Mouse (Mus musculus): Measurements from ENCODE around the gene Lasp1. TPM values are rescaled to one million over a fixed set of nuclear protein-coding genes. Genes with fewer than 3 reads are reported as not detected.

Lasp1 gene
- total and polyA plus RNA-seq, 3 experiments = 12.5 to 45.4 (median 18.6) TPM

- no peaks in the 10 kb centered on the region for H3K27me3 ChIP-seq (replicated peaks)
- peaks cover 16% of the 10 kb centered on the region for H3K79me2 ChIP-seq (replicated peaks; ENCODE audit: control insufficient read depth, extremely low read depth, insufficient read depth, poor library complexity, severe bottlenecking)
- H3K9me3 ChIP-seq (replicated peaks; ENCODE audit: low read length) = no peaks in the 10 kb centered on the region
- peak; percentile 77 for DNase-seq (ENCODE audit: extremely low read depth)
- H3K4me2 ChIP-seq (ENCODE audit: insufficient read depth, low read depth, poor library complexity, severe bottlenecking) = no peak overlapping the region
- in situ Hi-C loops (cut with MboI; ENCODE audit: low pct_ligation_motif_present, low pct_unique_long_range_greater_than_20kb, low sequenced_read_pairs) (no loop called here), dilution Hi-C loops (cut with MboI; ENCODE audit: extremely low pct_ligation_motif_present, extremely low pct_unique_long_range_greater_than_20kb, low sequenced_read_pairs) (no loop called here)
- H3K4me1 ChIP-seq (ENCODE audit: control insufficient read depth in 1 of 2, insufficient read depth in 2 of 2) = peaks cover 9 to 11% of the 10 kb centered on the region in 2 experiments
- peaks cover 0 to 13% of the 10 kb centered on the region in 2 experiments for H3K36me3 ChIP-seq (replicated peaks in 1 of 2; ENCODE audit: control insufficient read depth in 1 of 2, insufficient read depth in 1 of 2, low read length in 1 of 2)
- no peak overlapping the region for H3K27ac ChIP-seq (ENCODE audit: insufficient read depth, low read depth)
- no peak overlapping the region for H3K9ac ChIP-seq (ENCODE audit: insufficient read depth, low read depth)
- TF ChIP-seq TBP (conservative IDR thresholded peaks at IDR 0.05; ENCODE audit: low read depth, low read length) (peak; percentile 100), E2F4 (IDR thresholded peaks at IDR 0.05; ENCODE audit: insufficient replicate concordance, low read depth, low read length) (0 out of 2 replicates have a peak, but pooled peaks have one; percentile 42), ZC3H11A (IDR thresholded peaks at IDR 0.05; ENCODE audit: low read depth, low read length) (no peak), ELF1 (IDR thresholded peaks at IDR 0.05; ENCODE audit: low read depth, low read length) (peak; percentile 98), CHD1 (IDR thresholded peaks at IDR 0.05; ENCODE audit: low read depth, low read length) (no peak), NRF1 (IDR thresholded peaks at IDR 0.05; ENCODE audit: low read depth, low read length) (peak; percentile 65), USF1 (IDR thresholded peaks at IDR 0.05; ENCODE audit: low read depth, low read length) (no peak), IRF4 (IDR thresholded peaks at IDR 0.05; ENCODE audit: low read depth, low read length) (no peak), SIN3A (IDR thresholded peaks at IDR 0.05; ENCODE audit: low read length) (no peak), UBTF (IDR thresholded peaks at IDR 0.05; ENCODE audit: low read depth, low read length) (no peak), TCF12 (IDR thresholded peaks at IDR 0.05; ENCODE audit: low read depth, low read length) (no peak), POLR2A (IDR thresholded peaks at IDR 0.05; ENCODE audit: low read depth, low read length) (peak; percentile 41; the same call in 1 of the 2 replicates), CHD2 (IDR thresholded peaks at IDR 0.05; ENCODE audit: low read length) (no peak), KAT2A (IDR thresholded peaks at IDR 0.05; ENCODE audit: insufficient replicate concordance, low read length) (peak; percentile 78; the same call in 1 of the 2 replicates), MAFK (IDR thresholded peaks at IDR 0.05; ENCODE audit: insufficient replicate concordance, low read length) (peak; percentile 90)
- no peak overlapping the region for H3K4me3 ChIP-seq (replicated peaks in 1 of 3; ENCODE audit: low read depth in 2 of 3, low read length in 2 of 3, poor library complexity in 1 of 3)
Observed at GRCm38 (mm10) chr11:97769704-97770103, 29.1 kb upstream of the Lasp1 start.

DNA sequence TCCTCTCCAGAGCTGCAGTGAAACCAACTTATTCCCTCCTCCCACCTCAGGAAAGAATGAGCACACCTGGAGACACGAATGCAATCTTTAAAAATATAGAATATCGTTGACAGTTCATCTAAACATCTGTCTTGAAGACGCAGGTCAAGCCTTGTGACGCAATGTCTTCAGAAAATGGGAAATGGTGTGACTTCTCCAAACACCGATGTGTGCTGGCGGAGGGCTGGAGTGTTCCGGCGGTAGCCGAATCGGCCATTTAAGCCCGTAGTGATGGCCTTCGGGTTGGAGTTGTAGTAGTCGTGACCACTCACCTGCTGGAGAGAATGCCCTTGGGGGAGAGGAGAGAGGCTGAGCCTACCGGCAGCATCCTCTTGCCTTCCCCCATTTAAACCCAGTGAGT lies 27.4 kb upstream of the Lasp1 start:
- TF ChIP-seq HCFC1 (IDR thresholded peaks at IDR 0.05; ENCODE audit: low read depth, low read length) = no peak
- TF ChIP-seq UBTF (IDR thresholded peaks at IDR 0.05; ENCODE audit: low read depth, low read length) = no peak
- no peak for TF ChIP-seq ELF1 (IDR thresholded peaks at IDR 0.05; ENCODE audit: low read depth, low read length)
- TF ChIP-seq POLR2A (IDR thresholded peaks at IDR 0.05; ENCODE audit: low read depth, low read length) = no peak
- no peak for TF ChIP-seq IRF4 (IDR thresholded peaks at IDR 0.05; ENCODE audit: low read depth, low read length)
- Histone ChIP-seq H3K9me3 (replicated peaks; ENCODE audit: low read length) (no peaks in the 10 kb centered on the region), H3K4me3 (replicated peaks in 1 of 3; ENCODE audit: low read depth in 2 of 3, low read length in 2 of 3, poor library complexity in 1 of 3) (no peak overlapping the region), H3K9ac (ENCODE audit: insufficient read depth, low read depth) (no peak overlapping the region), H3K36me3 (replicated peaks in 1 of 2; ENCODE audit: control insufficient read depth in 1 of 2, insufficient read depth in 1 of 2, low read length in 1 of 2) (peaks cover 12 to 23% of the 10 kb centered on the region in 2 experiments), H3K27ac (ENCODE audit: insufficient read depth, low read depth) (no peak overlapping the region), H3K4me2 (ENCODE audit: insufficient read depth, low read depth, poor library complexity, severe bottlenecking) (no peak overlapping the region), H3K27me3 (replicated peaks) (no peaks in the 10 kb centered on the region), H3K4me1 (ENCODE audit: control insufficient read depth in 1 of 2, insufficient read depth in 2 of 2) (peaks cover 2 to 5% of the 10 kb centered on the region in 2 experiments; a peak in 3 of 4 replicates), H3K79me2 (replicated peaks; ENCODE audit: control insufficient read depth, extremely low read depth, insufficient read depth, poor library complexity, severe bottlenecking) (no peaks in the 10 kb centered on the region)
- dilution Hi-C loops (cut with MboI; ENCODE audit: extremely low pct_ligation_motif_present, extremely low pct_unique_long_range_greater_than_20kb, low sequenced_read_pairs) = no loop called here
- in situ Hi-C loops (cut with MboI; ENCODE audit: low pct_ligation_motif_present, low pct_unique_long_range_greater_than_20kb, low sequenced_read_pairs) = no loop called here
- DNase-seq (ENCODE audit: extremely low read depth) = no peak

All from CH12.LX (cell line).